Mouse (Mus musculus): Measurements from ENCODE around the gene Fgr. TPM values are rescaled to one million over a fixed set of nuclear protein-coding genes. Genes with fewer than 3 reads are reported as not detected.

Fgr gene
- polyA plus RNA-seq, 1 experiment from 2014 or later, result not detected

- in situ Hi-C loops (cut with MboI; ENCODE audit: low pct_unique_long_range_greater_than_20kb), result no loop called here
- CTCF ChIA-PET, result no interaction called here
- H3K27me3 ChIP-seq, result no peaks in the 10 kb centered on the region
- ATAC-seq (no peak), DNase-seq (ENCODE audit: low read depth, low spot score) (no peak)
- TF ChIP-seq CTCF (IDR thresholded peaks at IDR 0.05), result no peak
- POLR2A ChIA-PET, result no interaction called here
Measured at GRCm38 (mm10) chr4:133034478-133034877, 60.6 kb downstream of the Fgr start.

GRCm38 (mm10) chr4:133035446-133035845 is 61.6 kb downstream of the Fgr start:
- no peak for TF ChIP-seq CTCF (IDR thresholded peaks at IDR 0.05)
- ATAC-seq (no peak), DNase-seq (ENCODE audit: low read depth, low spot score) (no peak)
- CTCF ChIA-PET, result interaction anchor here (1.0 kb wide), 1 partner anchor 21 kb away, joined by 3 read pairs; no protein-coding TSS in a partner anchor
- in situ Hi-C loops (cut with MboI; ENCODE audit: low pct_unique_long_range_greater_than_20kb), result no loop called here
- no peaks in the 10 kb centered on the region for H3K27me3 ChIP-seq
- POLR2A ChIA-PET, result no interaction called here

- no peak for DNase-seq (ENCODE audit: low read depth, low spot score)
- TF ChIP-seq CTCF (IDR thresholded peaks at IDR 0.05), result no peak
- ChIA-PET POLR2A (no interaction called here), CTCF (no interaction called here)
- no peak for ATAC-seq
- in situ Hi-C loops (cut with MboI; ENCODE audit: low pct_unique_long_range_greater_than_20kb), result no loop called here
- H3K27me3 ChIP-seq, result no peaks in the 10 kb centered on the region
Measured at GRCm38 (mm10) chr4:133035946-133036345, 62.1 kb downstream of the Fgr start.

GRCm38 (mm10) chr4:133037293-133037692 is 63.4 kb downstream of the Fgr start:
- ATAC-seq, result no peak
- POLR2A ChIA-PET, result interaction anchor here (0.5 kb wide), 1 partner anchor 15 kb away, joined by 5 read pairs; no protein-coding TSS in a partner anchor
- CTCF ChIA-PET, result no interaction called here
- no peak for DNase-seq (ENCODE audit: low read depth, low spot score)
- in situ Hi-C loops (cut with MboI; ENCODE audit: low pct_unique_long_range_greater_than_20kb), result no loop called here
- no peak for TF ChIP-seq CTCF (IDR thresholded peaks at IDR 0.05)
- no peaks in the 10 kb centered on the region for H3K27me3 ChIP-seq

- in situ Hi-C loops (cut with MboI; ENCODE audit: low pct_unique_long_range_greater_than_20kb), result no loop called here
- DNase-seq (ENCODE audit: low read depth, low spot score), result no peak
- ChIA-PET CTCF (no interaction called here), POLR2A (interaction anchor here (0.5 kb wide), 1 partner anchor 15 kb away, joined by 5 read pairs; no protein-coding TSS in a partner anchor)
- H3K27me3 ChIP-seq, result no peaks in the 10 kb centered on the region
- TF ChIP-seq CTCF (IDR thresholded peaks at IDR 0.05), result no peak
- ATAC-seq, result no peak
Measured at GRCm38 (mm10) chr4:133037798-133038197, 63.9 kb downstream of the Fgr start.

- TF ChIP-seq CTCF (IDR thresholded peaks at IDR 0.05), result no peak
- POLR2A ChIA-PET, result interaction anchor here (0.6 kb wide), 1 partner anchor 616 kb away, joined by 3 read pairs; no protein-coding TSS in a partner anchor
- ATAC-seq (peak; percentile 45), DNase-seq (ENCODE audit: low read depth, low spot score) (no peak)
- no peaks in the 10 kb centered on the region for H3K27me3 ChIP-seq
- CTCF ChIA-PET, result no interaction called here
- in situ Hi-C loops (cut with MboI; ENCODE audit: low pct_unique_long_range_greater_than_20kb), result no loop called here
Measured at GRCm38 (mm10) chr4:133038521-133039115, 64.7 kb downstream of the Fgr start.

- ChIA-PET POLR2A (interaction anchor here (0.6 kb wide), 1 partner anchor 616 kb away, joined by 3 read pairs; no protein-coding TSS in a partner anchor), CTCF (no interaction called here)
- in situ Hi-C loops (cut with MboI; ENCODE audit: low pct_unique_long_range_greater_than_20kb), result no loop called here
- no peak for TF ChIP-seq CTCF (IDR thresholded peaks at IDR 0.05)
- ATAC-seq (no peak), DNase-seq (ENCODE audit: low read depth, low spot score) (no peak)
- H3K27me3 ChIP-seq, result no peaks in the 10 kb centered on the region
Measured at GRCm38 (mm10) chr4:133039116-133039819, 65.4 kb downstream of the Fgr start.

GRCm38 (mm10) chr4:133039832-133040231 is 65.9 kb downstream of the Fgr start:
- DNase-seq (ENCODE audit: low read depth, low spot score), result no peak
- in situ Hi-C loops (cut with MboI; ENCODE audit: low pct_unique_long_range_greater_than_20kb), result no loop called here

GRCm38 (mm10) chr4:133040241-133040904 is 66.5 kb downstream of the Fgr start:
- H3K27me3 ChIP-seq, result no peaks in the 10 kb centered on the region
- DNase-seq (ENCODE audit: low read depth, low spot score) (no peak), ATAC-seq (no peak)
- ChIA-PET POLR2A (no interaction called here), CTCF (no interaction called here)
- in situ Hi-C loops (cut with MboI; ENCODE audit: low pct_unique_long_range_greater_than_20kb), result no loop called here
- no peak for TF ChIP-seq CTCF (IDR thresholded peaks at IDR 0.05)

More at GRCm38 (mm10) chr4:133039832-133040231, 65.9 kb downstream of the Fgr start:
- ChIA-PET POLR2A (no interaction called here), CTCF (no interaction called here)
- no peak for ATAC-seq
- no peak for TF ChIP-seq CTCF (IDR thresholded peaks at IDR 0.05)
- no peaks in the 10 kb centered on the region for H3K27me3 ChIP-seq

GRCm38 (mm10) chr4:133042244-133042643 is 68.3 kb downstream of the Fgr start:
- ChIA-PET POLR2A (interaction anchor here (0.9 to 1.8 kb wide), 3 partner anchors 11 to 25 kb away, joined by 3 to 4 read pairs (median 3); no protein-coding TSS in a partner anchor), CTCF (no interaction called here)
- H3K27me3 ChIP-seq, result no peaks in the 10 kb centered on the region
- TF ChIP-seq CTCF (IDR thresholded peaks at IDR 0.05), result no peak
- in situ Hi-C loops (cut with MboI; ENCODE audit: low pct_unique_long_range_greater_than_20kb), result no loop called here
- ATAC-seq (no peak), DNase-seq (ENCODE audit: low read depth, low spot score) (no peak)
